Mouse (Mus musculus) layer of hippocampus, postnatal 36 days (tissue): ENCODE results near the gene Golt1b. TPM values are rescaled to one million over a fixed set of nuclear protein-coding genes. Genes with fewer than 3 reads are reported as not detected.

ENCODE experiments used
- DNase-seq, 2 experiments: peaks; one replicate each; pipeline ENCODE4 v3.0.0; 2022
- total RNA-seq, 2 experiments: library from RNA; stranded (reverse); gene quantifications; 2 replicates each; pipeline ENCODE4 v1.2.3; 2021

The Golt1b gene
- total RNA-seq, 2 experiments from 2014 or later = 29.5 to 33.8 TPM

DNA sequence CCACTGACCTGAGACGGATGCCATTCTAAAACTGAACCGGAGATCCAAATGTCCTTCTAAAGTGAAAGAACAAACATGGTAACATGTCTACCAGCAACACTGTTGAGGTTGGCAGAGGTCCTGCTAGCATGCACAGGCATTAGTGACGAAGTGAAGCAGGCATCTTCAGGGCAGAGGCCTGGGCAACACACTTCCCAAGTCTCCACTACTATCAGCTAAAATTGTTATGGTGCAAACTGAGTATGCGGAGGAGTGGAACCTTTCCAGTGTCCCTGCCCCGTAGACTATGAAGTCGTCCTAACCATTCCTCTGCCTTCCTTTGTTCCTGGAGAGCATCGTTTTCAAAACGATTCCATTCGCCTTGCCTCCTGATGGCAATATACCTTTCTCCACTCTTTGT lies 2.5 kb upstream of the Golt1b start:
- no peak for DNase-seq

DNA sequence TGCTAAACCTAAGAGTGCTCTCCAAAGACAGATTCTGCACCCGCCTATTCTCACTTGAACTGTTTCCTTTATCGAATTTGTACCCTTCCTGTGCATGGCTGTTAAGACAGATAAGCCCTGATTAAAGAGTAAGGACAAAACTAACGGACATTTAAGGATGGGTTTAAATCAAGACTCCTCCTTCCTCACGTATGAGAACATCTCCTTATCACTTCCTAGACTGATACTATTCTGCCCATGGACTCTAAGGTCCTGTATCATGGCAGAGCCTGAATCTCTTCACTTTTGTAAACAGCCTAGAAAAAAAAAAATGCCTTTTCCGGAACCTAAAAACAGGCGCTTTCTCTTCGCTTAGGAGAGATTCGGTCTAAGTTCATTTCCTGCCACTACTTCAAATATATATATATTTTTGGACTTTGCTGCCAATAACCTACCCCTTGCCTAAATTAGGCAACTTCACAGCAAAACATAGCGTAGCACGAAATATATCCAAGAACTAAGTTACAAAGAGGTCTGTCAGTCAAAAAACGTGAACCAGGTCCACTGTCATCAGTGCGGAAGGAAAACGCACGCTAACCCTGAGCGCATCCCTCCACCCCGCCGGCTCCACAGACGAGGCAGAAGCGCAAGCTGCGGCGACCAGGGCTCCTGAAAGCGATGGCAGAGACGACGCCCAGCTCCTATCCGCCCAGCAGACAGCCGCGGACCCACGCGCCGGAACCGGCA lies 573 bp upstream of the Golt1b start:
- DNase-seq = no peak

DNA sequence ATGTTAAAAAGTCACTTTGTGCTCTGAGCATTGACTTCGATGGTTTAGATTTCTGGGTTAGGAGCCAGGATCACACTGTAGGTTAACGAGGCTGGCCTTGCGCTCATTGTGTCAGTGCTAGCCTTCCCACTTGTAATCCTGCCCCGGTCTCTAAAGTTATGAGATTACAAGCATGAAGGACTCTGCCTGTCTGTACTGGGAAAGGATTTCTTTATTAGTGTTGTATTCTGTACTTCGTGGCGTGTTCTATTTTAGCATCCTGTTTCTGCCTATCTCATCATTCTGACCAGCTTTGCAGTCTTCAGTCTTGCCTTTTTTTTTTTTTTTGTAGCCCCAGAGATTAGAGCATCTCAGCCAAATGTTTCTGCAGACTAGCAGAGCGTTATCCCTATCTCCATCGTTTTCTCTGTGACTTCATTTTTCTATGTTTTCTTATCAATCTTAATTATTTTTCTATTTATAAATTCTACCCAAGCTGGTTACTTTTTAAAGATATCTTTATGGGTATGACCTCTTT lies 792 bp downstream of the Golt1b start:
- DNase-seq = no peak

DNA sequence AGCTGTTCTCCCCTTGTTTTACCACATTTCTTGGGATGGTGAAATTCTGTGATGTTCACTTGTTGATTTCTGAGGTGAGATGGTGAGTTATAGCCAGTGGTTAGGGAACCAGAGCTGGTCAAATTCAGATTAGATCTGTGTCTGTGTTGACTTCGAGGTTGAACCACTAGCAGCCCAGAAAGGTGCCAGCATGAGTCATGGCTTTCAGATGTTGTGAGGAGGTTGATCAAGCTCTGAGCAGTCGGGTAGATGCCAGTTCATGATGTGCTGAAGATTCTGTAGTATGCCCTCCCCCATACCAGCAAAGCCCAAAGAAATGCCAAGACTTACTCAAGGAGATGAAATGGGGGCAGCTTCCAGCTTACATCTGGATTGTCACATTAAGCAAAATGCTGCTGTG lies 2.1 kb downstream of the Golt1b start:
- DNase-seq = no peak

DNA sequence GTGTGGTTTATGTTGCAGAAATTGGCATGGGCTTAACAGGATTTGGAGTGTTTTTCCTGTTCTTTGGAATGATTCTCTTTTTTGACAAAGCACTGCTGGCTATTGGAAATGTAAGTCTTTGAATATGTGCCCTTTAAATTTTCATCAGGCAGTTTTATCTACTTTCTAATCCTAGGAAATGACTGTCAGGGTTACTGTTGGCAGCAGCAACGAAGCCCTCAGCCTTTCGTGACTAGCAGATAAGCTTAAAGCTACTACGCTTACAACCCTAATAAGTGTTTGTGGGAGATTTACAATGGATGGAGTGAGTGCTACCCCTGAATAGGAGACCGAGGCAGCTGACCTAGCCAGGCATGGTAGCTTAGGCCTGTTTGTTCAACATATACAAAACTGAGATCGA lies 5.3 kb downstream of the Golt1b start:
- DNase-seq = no peak

DNA sequence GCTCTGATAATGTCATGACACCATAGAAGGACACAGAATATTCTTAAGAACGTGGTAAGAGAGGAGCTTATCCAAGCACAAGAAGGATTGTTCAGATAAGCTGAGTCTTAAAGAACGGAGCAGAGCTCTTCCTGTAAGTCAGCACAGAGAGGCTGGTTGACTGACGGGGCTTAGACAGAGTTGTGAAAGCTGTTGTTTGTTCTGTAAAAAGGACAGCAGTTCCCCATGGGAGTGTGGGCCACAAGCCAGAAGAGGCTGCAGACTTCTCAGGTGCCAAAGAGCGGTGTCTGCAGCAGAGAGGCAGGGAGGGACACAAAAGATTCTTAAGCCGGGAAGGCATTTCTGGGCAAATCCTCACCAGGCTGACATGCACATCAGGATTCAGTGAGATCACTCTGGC lies 7.6 kb downstream of the Golt1b start:
- DNase-seq = peak; percentile 31 to 36

DNA sequence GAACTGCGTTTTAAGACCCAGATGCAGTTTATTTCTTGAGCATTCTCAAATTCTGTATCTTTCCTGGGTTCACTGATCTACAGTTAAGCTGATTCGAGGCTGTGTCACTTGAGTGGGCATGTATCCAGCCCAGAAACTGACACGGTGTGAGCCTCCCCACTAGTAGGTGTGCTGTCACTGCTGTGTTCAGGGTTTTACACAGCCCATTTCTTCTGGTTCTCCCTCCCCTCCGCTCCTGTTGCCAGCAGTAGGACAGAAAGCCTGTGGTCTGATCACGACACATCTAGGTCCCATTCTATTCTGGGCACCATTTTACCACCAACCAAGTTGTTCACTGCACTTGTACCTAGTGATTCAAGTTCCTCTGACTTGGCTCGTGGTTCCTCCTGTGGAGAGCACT lies 8.7 kb downstream of the Golt1b start:
- no peak for DNase-seq

DNA sequence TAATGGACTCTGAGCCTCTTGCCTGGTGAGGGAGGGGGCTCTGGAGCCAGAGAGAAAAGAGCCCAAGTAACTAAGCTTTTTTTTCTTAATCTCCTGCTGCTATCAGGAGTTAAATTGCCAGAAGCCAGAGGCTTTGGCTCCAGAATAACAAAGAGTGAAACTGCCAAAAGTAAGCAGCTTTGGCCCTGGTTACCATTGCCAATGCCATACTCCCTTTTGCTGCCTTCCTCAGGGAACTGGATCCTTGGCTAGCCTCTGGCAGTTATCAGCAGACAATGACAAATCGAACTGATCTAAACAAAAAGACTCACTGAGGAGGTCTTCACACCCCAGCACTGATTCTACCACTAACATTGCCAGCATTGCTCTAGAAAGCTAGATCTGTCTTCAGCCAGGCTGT lies 24.1 kb downstream of the Golt1b start:
- no peak for DNase-seq

DNA sequence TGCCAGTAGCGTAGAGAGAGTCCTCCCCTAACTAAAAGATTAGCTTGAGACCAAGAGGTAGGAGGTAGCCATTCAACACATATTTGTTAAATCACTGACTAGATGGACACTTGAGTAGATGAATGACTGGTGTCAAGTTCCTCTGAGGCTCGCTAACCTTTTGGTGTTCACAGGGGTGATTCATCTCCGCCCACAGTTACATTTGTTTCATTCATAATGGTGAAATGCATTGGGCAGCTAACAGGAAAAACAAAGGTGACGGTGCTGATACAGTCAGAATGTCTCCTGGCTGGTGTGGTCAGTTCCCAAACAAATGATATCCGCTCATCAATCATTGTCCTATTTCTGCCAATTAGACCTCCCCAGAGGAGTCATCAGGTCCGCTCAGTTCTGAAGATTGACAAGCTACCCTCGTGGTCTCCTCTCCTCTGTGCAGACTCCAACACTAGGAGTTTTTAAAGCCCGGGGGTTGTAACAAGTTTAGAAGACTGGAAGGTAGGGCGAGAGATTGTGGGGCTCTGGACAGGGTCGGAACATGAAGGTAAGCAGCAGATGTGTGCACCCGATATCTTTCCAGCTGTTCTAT lies 26.0 kb downstream of the Golt1b start, which contains the start of gene Spx:
Spx (plus strand) TSS at position 536 of the 586 bp plus-strand sequence.
- no peak for DNase-seq

DNA sequence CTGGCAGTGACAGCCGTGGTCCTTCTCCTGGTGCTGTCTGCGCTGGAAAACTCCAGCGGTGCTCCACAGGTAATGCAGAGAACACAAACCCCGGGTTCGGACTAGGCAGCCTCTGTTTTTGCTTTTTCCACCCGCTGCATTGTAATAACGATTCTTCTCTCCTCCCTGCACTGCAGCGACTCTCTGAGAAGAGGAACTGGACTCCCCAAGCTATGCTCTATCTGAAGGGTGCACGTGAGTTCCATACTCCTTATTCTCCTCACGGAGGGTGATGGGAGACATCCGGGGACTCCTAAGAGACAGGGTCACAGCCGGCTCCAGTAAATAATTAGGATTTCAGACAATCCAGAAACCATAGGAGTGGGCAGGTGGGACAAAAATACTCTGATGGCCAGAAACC lies 26.8 kb downstream of the Golt1b start:
- DNase-seq = no peak

DNA sequence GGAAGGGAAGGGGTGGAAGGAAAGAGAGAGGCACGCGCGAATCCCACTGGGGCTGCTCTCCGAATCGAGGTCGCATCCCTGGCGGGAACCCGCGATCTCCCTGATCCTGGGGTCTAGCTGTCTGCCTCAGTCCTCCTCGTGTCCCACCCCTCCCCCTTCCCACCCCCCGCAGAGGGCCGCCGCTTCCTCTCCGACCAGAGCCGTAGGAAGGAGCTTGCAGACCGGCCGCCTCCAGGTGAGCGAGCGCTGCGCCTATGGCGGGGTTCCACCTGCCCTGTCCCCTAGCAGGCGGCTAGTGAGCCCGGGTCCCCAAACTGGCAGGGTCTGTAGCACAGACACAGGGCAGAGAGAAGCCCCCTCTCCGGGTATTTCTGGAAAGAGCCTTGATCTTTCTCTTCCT lies 27.6 kb downstream of the Golt1b start:
- DNase-seq = no peak

DNA sequence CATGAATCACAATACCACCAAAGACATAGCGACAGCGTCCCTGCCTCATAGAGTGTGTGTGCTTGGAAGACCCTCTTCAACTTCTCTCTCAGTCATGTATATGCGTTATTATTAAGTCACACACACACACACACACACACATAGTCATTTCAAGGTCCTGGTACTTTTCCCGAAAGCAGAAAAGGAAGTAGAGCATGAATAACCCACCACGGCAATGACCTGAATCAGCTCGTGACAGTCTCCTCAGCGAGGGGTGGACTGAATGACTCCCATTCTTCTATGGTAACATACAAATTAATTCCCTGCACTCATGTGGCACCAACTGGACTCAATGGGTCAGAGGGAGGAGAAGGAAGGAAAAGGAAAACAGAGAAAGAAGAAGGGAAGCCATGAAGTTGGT lies 38.0 kb downstream of the Golt1b start:
- no peak for DNase-seq

DNA sequence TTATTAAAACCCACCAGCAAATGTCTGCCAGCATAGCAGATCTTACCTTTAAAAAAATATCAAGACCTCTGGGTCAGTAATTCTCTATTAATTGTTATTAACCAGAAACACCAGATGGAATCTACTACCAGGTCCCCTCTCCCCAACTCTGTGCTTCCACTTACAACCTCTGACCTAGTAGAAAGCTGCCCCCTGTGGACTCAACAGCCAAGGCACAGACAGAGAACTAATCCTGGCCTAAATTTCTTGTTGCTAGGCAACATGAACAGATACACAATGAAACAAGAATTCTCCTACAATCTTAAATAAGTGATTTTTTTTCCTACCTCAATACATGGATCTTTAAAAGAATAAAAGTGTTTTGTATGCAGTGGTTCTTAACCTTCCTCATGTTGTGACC lies 42.1 kb downstream of the Golt1b start:
- DNase-seq = no peak

DNA sequence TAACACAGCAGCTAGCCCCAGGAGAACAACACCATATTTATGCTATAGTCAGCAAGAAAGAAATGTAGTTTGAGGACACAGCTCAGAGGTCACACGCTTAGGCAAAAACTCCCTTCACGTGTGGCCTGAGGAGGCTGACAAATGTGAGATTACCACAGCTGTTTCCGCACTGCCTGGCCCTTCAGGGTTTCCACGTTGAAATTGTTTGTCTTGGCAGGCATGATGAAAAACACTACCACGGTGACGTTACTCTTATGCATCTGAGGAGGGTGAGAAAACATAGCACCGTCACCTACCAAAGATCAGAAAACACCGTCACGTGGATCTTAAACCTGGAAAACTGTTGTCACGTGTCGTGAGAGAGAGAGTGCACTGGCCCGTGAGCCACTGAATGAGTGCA lies 64.4 kb downstream of the Golt1b start:
- DNase-seq = no peak

DNA sequence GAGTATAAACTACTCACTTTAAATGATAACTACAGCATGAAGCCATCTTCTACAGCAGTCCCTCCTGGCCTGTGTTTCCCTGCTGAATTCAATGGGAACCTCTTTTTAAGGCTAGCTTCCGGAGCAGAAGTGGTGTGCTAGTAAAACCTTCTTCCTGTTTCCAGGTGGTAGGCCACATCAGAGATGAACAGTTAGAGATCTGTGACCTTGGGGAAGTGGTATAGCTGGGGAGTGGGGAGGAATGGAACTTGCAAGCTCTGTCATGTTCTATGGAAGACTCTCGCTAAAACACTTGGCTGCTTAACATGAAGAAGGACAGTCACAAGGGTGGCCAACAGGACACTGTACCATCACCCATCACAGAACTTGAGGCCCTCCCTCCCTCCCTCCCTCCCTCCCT lies 66.3 kb downstream of the Golt1b start:
- no peak for DNase-seq

Other genes with a start within 250 kb of the Golt1b start
- under 1 TPM; 0.90 to 0.99 TPM for gene Slco1a6, start 178.7 kb upstream of the Golt1b start, total RNA-seq
- gene Iapp, start 88.8 kb upstream of the Golt1b start, total RNA-seq = not detected
- not detected for gene Slco1a5, start 64.2 kb upstream of the Golt1b start, total RNA-seq
- 10 to 100 TPM; 13.6 to 13.8 TPM for gene Pyroxd1, start 41.6 kb upstream of the Golt1b start, total RNA-seq
- gene Recql, start 134 bp upstream of the Golt1b start, total RNA-seq = 10 to 100 TPM; 26.1 to 29.3 TPM
- gene Spx, start 26.2 kb downstream of the Golt1b start, total RNA-seq = 1 to 10 TPM; 1.7 to 2.1 TPM
- under 1 TPM in 1 of 2 experiments, not detected in 1; 0.58 TPM for gene Gys2, start 85.9 kb downstream of the Golt1b start, total RNA-seq
- gene Ldhb, start 120.7 kb downstream of the Golt1b start, total RNA-seq = 100 to 1,000 TPM; 518 to 567 TPM
- 1 to 10 TPM; 1.5 to 2.0 TPM for gene Kcnj8, start 184.4 kb downstream of the Golt1b start, total RNA-seq